Mouse (Mus musculus): ENCODE measurements at regions not wholly inside any gene's neighbourhood (a gene's known extent, or its start where the extent isn't known, plus 50 kb on each side); places are given as distances from the start of the nearest gene placed in this dataset.

GRCm38 (mm10) chr19:6645912-6646311 lies 103.1 kb upstream of the Slc22a12 start:
- no peak for TF ChIP-seq POLR2A (IDR thresholded peaks at IDR 0.05; ENCODE audit: insufficient read depth, low read depth, low read length)
- TF ChIP-seq CTCF (IDR thresholded peaks at IDR 0.05; ENCODE audit: insufficient read depth, low read depth, low read length): no peak

All from olfactory bulb, adult 2 months (tissue).